Mouse (Mus musculus) megakaryocyte-erythroid progenitor cell, adult 5-6 weeks (primary cell): ENCODE data around the gene Dock6. TPM values are rescaled to one million over a fixed set of nuclear protein-coding genes. Genes with fewer than 3 reads are reported as not detected.
A peak's percentile ranks its signal among the peaks of the same experiment; 100 is the strongest.

Experiments
- ATAC-seq: replicated peaks from 2 replicates; pipeline ENCODE4 v1.8.0; 2016; ENCODE audit warnings: mild to moderate bottlenecking, inconsistent platforms; ENCODE audit not compliant: severe bottlenecking, poor library complexity, low FRiP score, low TSS enrichment
- total RNA-seq, 2 experiments: library from RNA; stranded (forward) in 1 of 2; stranded (reverse) in 1 of 2; fragments of 200-1000, 215-1000 nt in 1 of 2; fragments of >200 nt in 1 of 2; fragmentation: Nextera tagmentation in 1 of 2; gene quantifications; 2 replicates each; pipeline ENCODE4 v1.2.3; 2014 to 2017

Gene Dock6
- total RNA-seq, 2 experiments from 2014 or later, result 0.23 to 0.57 TPM

GRCm38 (mm10) chr9:21847926-21848325, 4.5 kb downstream of the Dock6 start:
- ATAC-seq, result no peak

GRCm38 (mm10) chr9:21847425-21847824, 5.0 kb downstream of the Dock6 start:
- no peak for ATAC-seq

- ATAC-seq, result no peak
Measured at GRCm38 (mm10) chr9:21846755-21847341, 5.6 kb downstream of the Dock6 start.

- no peak for ATAC-seq
Measured at GRCm38 (mm10) chr9:21845381-21846080, 6.9 kb downstream of the Dock6 start.

- ATAC-seq, result no peak
Measured at GRCm38 (mm10) chr9:21843086-21843485, 9.3 kb downstream of the Dock6 start.

GRCm38 (mm10) chr9:21842391-21842790, 10.0 kb downstream of the Dock6 start:
- no peak for ATAC-seq

- ATAC-seq, result no peak
Measured at GRCm38 (mm10) chr9:21841340-21841739, 11.1 kb downstream of the Dock6 start.

GRCm38 (mm10) chr9:21840115-21840787, 12.2 kb downstream of the Dock6 start:
- ATAC-seq, result peak; percentile 54; the same call in 1 of the 2 replicates

- no peak for ATAC-seq
Measured at GRCm38 (mm10) chr9:21837690-21838089, 14.7 kb downstream of the Dock6 start.

- no peak for ATAC-seq
Measured at GRCm38 (mm10) chr9:21835258-21835912, 17.1 kb downstream of the Dock6 start, which contains the start of gene Angptl8. TSS of gene Angptl8 (plus strand) at chr9:21835510.

GRCm38 (mm10) chr9:21831558-21832240, 20.7 kb downstream of the Dock6 start:
- no peak for ATAC-seq

GRCm38 (mm10) chr9:21830936-21831335, 21.5 kb downstream of the Dock6 start:
- no peak for ATAC-seq

GRCm38 (mm10) chr9:21830461-21830850, 22.0 kb downstream of the Dock6 start:
- no peak for ATAC-seq

GRCm38 (mm10) chr9:21829834-21830460, 22.5 kb downstream of the Dock6 start:
- no peak for ATAC-seq

- ATAC-seq, result no peak
Measured at GRCm38 (mm10) chr9:21824366-21824765, 28.1 kb downstream of the Dock6 start.

- no peak for ATAC-seq
Measured at GRCm38 (mm10) chr9:21823957-21824356, 28.5 kb downstream of the Dock6 start.

- ATAC-seq, result no peak
Measured at GRCm38 (mm10) chr9:21822686-21823085, 29.7 kb downstream of the Dock6 start.

- ATAC-seq, result no peak
Measured at GRCm38 (mm10) chr9:21820183-21820582, 32.3 kb downstream of the Dock6 start.

- no peak for ATAC-seq
Measured at GRCm38 (mm10) chr9:21819181-21819729, 33.2 kb downstream of the Dock6 start.
